Mouse (Mus musculus): Measurements from ENCODE around the gene Neo1. TPM values are rescaled to one million over a fixed set of nuclear protein-coding genes. Genes with fewer than 3 reads are reported as not detected.

Gene Neo1
- total RNA-seq (2021), result 10 to 100 TPM; 29.5 to 29.8 TPM
- long read RNA-seq, experiment 1, partial matches to known transcripts, result 3 of 5 reads
- long read RNA-seq, experiment 1, other reads (novel, unspliced or antisense), result 2 of 5 reads
- long read RNA-seq, experiment 2, full-length matches to known transcripts, result 1 of 10 reads
- long read RNA-seq, experiment 2, partial matches to known transcripts, result 2 of 10 reads
- long read RNA-seq, experiment 2, other reads (novel, unspliced or antisense), result 7 of 10 reads

GRCm38 (mm10) chr9:59036159-59036731 is at the start of gene Neo1:
TSS of gene Neo1 (minus strand) at chr9:59036441.
- DNase-seq, result peak; percentile 91

- no peak for DNase-seq
These were observed 39.4 kb upstream of the Neo1 start for GRCm38 (mm10) chr9:59075632-59076031.

GRCm38 (mm10) chr9:59073887-59074286 is 37.6 kb upstream of the Neo1 start:
- no peak for DNase-seq

DNA sequence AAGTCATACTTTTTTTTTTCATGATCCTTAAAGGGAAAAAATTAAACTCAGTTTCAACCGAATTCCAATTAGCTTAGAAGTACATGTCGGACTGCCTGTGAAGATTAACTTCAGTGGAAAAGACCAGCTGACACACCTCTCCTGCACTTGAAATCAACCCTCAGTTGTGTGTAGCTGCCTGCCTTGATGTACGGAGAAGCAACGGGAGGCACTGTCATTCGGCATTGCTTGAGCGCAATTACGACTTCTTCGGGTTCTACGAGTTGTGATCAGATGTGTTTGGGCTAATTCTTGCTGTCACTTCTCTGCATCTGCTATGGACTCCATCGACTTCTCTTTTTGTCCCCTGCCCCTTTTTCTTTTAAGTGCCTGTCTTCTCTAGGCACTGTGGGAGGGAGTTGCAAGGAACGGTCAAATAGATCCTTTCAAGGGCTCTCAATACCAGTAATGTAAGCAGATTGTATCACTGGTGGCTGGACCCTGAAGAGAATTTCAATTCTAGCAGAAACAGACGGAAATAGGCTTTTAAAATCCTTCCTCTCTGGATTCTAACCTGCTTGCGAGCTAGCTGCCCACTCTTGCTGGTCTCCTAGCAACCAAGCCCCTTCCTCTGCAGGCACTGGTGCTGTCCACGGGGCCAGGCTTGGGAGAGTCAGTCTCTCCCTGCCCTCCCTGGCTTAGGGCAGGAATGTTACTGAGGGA is 36.0 kb upstream of the Neo1 start:
- DNase-seq, result no peak

- peak; percentile 19 for DNase-seq
These were observed 35.2 kb upstream of the Neo1 start for GRCm38 (mm10) chr9:59071220-59071977.

DNA sequence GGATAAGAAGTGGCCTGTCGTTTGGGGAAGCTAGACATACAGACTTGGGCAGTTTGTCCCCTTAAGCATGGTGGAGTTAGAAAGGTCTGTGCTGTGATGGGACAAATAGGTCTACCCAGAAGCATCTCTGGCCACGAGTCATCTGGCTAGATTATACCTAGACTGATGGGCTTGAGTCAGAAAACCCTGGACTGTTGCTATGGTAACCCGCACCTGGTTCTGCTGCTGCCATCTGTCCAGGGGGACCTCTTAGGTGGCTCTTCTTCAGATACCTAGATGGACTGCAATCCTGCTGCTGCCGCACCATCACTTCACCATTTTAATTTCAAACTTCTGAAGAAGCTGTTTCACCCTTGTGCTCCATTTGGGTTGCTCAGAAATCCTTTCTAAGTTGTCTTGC is 34.0 kb upstream of the Neo1 start:
- DNase-seq, result no peak

GRCm38 (mm10) chr9:59065616-59066301 is 29.5 kb upstream of the Neo1 start:
- DNase-seq, result no peak

DNA sequence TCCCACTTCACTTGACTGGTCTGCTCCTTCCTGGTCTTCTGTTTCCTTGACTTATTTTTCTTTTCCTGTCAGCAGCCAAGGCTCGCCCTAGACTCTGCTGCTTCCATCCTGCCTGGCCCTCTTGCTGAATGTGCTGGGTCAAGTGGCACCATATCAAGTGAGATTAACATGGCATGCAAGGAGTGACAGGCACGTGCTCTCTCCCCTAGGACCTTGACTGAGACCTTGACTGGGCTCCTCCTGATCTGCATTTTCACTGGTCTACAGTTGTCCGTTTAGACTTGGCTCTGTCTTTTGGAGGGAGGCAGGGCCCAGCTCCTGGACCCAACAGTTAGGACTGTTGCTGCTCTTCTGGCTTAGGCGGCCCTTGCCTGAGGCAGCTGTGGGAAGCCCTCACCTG is 26.2 kb upstream of the Neo1 start:
- no peak for DNase-seq

- no peak for DNase-seq
These were observed 23.9 kb upstream of the Neo1 start for GRCm38 (mm10) chr9:59060026-59060605.

DNA sequence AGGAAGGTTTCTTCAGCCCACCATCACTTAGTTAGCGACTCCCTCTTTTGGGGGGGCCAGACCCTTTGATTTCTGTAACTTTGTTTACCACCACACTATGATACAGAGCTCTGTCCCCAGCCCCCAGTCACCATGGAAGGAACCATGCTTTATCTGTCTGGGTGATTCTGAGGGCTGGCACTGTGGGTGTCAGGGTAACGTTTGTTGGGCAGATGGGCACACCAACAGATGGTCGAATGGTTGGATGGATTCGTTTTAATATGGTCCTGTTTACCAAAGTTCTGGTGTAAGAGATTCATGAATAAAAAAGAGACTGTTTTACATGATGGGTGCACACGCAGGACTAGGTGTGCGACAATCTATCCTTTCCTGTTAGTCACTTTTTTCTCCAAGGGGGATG is 22.9 kb upstream of the Neo1 start:
- no peak for DNase-seq

GRCm38 (mm10) chr9:59058060-59058459 is 21.8 kb upstream of the Neo1 start:
- DNase-seq, result no peak

DNA sequence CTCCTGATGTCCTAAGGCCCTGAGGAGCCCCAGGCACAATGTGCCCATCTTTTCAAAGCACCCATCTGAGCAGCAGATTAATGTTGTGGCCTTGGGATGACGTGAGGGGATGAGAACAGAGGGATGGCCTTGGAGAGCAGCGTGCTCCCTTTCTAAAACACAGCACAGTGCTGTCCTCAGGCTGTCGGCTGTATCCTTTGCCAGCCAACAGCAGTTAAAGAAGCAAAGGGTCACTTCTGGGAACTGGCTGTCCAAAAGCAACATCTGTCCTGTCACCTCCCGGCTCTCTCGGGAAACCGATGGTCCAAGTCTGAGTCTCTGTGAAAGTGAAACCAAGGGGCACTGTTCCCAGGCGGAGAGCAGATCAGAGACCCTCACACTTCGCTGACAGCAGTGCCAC is 20.0 kb upstream of the Neo1 start:
- peak; percentile 38 for DNase-seq

- DNase-seq, result no peak
These were observed 5.6 kb upstream of the Neo1 start for GRCm38 (mm10) chr9:59041805-59042204.

GRCm38 (mm10) chr9:59036732-59037341 is 596 bp upstream of the Neo1 start:
- peak; percentile 61 for DNase-seq

GRCm38 (mm10) chr9:59035342-59036158 is 691 bp downstream of the Neo1 start:
- peak; percentile 26 for DNase-seq

DNA sequence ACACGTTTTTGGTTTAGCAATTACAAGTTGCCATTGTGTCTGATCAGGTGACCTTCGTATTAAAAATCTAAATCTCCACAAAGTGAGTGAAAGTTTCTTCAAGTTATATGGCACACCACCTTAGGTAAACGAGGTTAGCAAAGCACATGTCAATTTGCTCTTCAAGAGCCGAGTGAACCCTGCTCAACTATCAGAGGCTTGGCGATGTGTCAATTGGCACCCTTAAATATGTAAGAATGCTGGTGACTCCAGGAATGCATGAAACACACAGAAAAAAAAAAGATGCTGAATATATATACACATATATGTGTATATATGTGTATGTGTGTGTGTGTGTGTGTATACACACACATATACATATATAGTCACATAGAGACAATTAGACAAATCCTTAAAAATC is 1.4 kb downstream of the Neo1 start:
- DNase-seq, result no peak

DNA sequence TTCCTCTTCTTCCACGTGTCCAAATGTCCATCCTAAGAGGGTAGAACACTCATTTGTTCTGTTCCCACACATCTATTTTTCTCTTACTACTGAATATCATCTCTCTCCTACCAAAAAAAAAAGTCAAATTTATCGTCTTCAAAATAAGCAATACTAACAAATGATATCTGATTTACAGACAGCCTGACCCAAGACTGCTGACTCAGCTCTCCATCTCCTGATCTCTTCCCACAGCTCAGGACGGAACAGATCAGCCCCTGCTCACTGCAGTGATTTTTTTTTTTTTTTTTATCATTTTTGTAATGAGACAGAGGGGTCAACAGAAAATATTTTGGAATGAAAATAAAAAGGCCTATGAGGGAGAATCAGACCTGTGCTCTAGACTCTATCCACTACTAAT is 2.7 kb downstream of the Neo1 start:
- no peak for DNase-seq

- DNase-seq, result no peak
These were observed 11.9 kb downstream of the Neo1 start for GRCm38 (mm10) chr9:59024245-59024844.

DNA sequence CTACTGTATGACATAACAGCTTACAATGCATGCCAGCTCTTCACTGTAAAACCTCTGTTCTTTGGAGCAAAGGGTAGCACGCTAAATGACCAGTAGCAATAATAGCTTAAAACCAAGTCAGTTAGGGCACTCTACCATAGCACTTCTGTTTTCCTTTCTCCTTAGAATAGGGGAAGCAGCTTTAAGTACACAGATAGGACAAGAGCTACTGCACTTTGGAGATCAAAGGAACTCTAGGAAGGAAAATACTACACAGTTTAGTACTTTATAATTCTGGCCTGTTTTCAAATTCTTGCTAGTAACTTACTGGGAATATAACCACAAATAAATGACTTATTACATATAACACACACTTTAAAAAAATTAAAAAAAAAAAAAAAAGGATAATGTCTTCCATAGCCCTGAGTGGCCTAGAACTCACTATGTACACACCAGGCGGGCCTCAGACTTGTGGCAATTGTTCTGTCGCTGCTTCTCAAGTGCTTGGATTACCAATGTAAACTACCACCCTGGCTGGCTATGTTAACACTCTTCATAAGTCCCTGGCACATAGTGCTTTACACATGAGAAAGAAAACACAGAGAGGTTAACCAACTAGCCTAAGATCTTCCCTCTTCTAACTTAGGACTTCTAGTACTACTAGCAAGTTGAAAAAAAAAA is 20.1 kb downstream of the Neo1 start:
- no peak for DNase-seq

GRCm38 (mm10) chr9:59013365-59013764 is 22.9 kb downstream of the Neo1 start:
- no peak for DNase-seq
